ENCODE assay signal across 8 mouse cellular contexts in the genomic region with DNA sequence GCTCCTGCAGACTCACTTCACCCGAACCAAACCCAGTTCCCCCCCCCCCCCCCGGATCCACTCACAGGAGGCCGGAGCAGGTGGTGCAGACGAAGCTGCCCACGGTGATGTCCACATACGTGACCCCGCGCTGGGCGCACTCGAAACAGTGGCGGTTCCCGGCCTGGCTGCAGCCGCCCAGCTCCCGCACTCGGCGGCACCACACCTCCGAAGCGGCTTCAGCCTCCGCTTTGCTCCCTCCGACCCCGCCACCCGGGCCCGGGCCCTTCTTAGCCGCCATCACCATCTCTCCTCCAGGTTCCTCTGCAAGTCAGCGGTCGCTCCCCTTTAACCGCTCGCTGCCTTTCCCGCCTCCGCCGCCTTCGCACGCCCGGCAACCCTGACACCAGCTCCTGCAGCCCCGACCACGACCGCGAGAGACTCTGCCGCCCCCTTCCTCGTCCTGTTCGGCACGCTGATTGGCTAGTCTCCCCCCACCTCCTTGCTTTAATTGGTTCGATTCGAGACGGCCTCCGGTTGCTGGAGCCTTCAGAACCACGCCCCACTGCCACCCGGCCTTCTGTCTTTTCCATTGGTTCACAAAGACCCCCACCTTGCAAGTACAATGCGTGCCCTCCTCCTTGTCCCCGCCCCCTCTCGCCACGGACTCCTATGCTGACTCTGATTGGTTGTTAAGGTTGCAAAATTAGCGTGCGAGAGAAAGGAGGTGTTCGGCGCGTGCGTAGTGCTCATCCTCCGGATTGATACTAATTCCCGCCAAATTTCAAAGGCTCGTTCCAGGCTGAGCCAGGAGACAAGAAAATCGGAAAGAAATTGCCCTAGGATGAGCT. TPM values are rescaled to one million over a fixed set of nuclear protein-coding genes. Genes with fewer than 3 reads are reported as not detected.
DNase-seq lines count a peak whose midpoint lies in the region; ATAC-seq and TF ChIP-seq lines count a peak whose summit lies in the region.

A gene (minus strand): TSS at position 433 of the 830 bp plus-strand sequence.

- no peaks in the 10 kb centered on the region for H3K9me3 ChIP-seq in forebrain, embryonic 10.5 days
- H3K9me3 ChIP-seq in heart, embryonic 15.5 days (replicated peaks) = no peaks in the 10 kb centered on the region
- no peaks in the 10 kb centered on the region for H3K9me3 ChIP-seq in liver, embryonic 14.5 days (ENCODE audit: control insufficient read depth, low read length)
- H3K9me3 ChIP-seq in neural tube, embryonic 11.5 days (ENCODE audit: control insufficient read depth, low read length) = no peaks in the 10 kb centered on the region
- no peaks in the 10 kb centered on the region for H3K9me3 ChIP-seq in stomach, postnatal 0 days (ENCODE audit: control insufficient read depth, low read length)

- peak within 1 kb of the TSS; percentile 88 for H3K4me2 ChIP-seq in heart, embryonic 15.5 days
- H3K4me2 ChIP-seq in liver, embryonic 14.5 days (ENCODE audit: low read depth) = peak within 1 kb of the TSS; percentile 70
- H3K4me2 ChIP-seq in neural tube, embryonic 11.5 days (ENCODE audit: low read depth) = peak within 1 kb of the TSS; percentile 86
- H3K4me2 ChIP-seq in stomach, postnatal 0 days (replicated peaks; ENCODE audit: low read depth) = peak within 1 kb of the TSS; percentile 96

- peak; percentile 60 for TF ChIP-seq EP300 in liver, embryonic 14.5 days (IDR thresholded peaks at IDR 0.05; ENCODE audit: low read depth)
- TF ChIP-seq EP300 in stomach, postnatal 0 days (optimal IDR thresholded peaks at IDR 0.05) = no peak

- DNase-seq in CD8-positive naive resting alpha-beta T cell, adult 2 months (ENCODE audit: low read depth in 2 of 2, low spot score in 2 of 2) = peak; percentile 96 to 97
- peak; percentile 97 for DNase-seq in c-Kit-positive CD71-negative TER-119-negative erythroid progenitor cells, embryonic 14.5 days (ENCODE audit: low read depth)
- peak; percentile 99 for DNase-seq in forebrain, embryonic 10.5 days (ENCODE audit: extremely low spot score, low spot score)
- DNase-seq in kidney, postnatal 25 days = peak; percentile 100
- DNase-seq in liver, embryonic 14.5 days (ENCODE audit: low read depth in 3 of 3, low spot score in 3 of 3) = peak; percentile 100
- peak; percentile 98 for DNase-seq in neural tube, embryonic 11.5 days (ENCODE audit: low spot score)
- peak; percentile 99 for DNase-seq in stomach, postnatal 0 days (ENCODE audit: low spot score)

- H3K27me3 ChIP-seq in forebrain, embryonic 10.5 days (ENCODE audit: poor library complexity, severe bottlenecking) = peaks cover 15% of the 10 kb centered on the region
- no peaks in the 10 kb centered on the region for H3K27me3 ChIP-seq in heart, embryonic 15.5 days
- H3K27me3 ChIP-seq in liver, embryonic 14.5 days (ENCODE audit: control insufficient read depth, insufficient read depth, low read length) = no peaks in the 10 kb centered on the region
- H3K27me3 ChIP-seq in neural tube, embryonic 11.5 days (ENCODE audit: control insufficient read depth, insufficient read depth, low read length) = no peaks in the 10 kb centered on the region
- H3K27me3 ChIP-seq in stomach, postnatal 0 days (ENCODE audit: control insufficient read depth, insufficient read depth, low read length) = no peaks in the 10 kb centered on the region

- H3K4me3 ChIP-seq in forebrain, embryonic 10.5 days = peak within 1 kb of the TSS; percentile 82
- peak within 1 kb of the TSS; percentile 68 for H3K4me3 ChIP-seq in heart, embryonic 15.5 days
- peak within 1 kb of the TSS; percentile 69 to 85 for H3K4me3 ChIP-seq in liver, embryonic 14.5 days (ENCODE audit: insufficient read depth in 1 of 2, low read depth in 2 of 2, low read length in 2 of 2)
- peak within 1 kb of the TSS; percentile 71 for H3K4me3 ChIP-seq in neural tube, embryonic 11.5 days (ENCODE audit: low read depth, low read length)
- peak within 1 kb of the TSS; percentile 61 for H3K4me3 ChIP-seq in stomach, postnatal 0 days (ENCODE audit: low read depth, low read length)

- peaks cover 34% of the 10 kb centered on the region for H3K4me1 ChIP-seq in forebrain, embryonic 10.5 days
- H3K4me1 ChIP-seq in heart, embryonic 15.5 days (replicated peaks) = peaks cover 16% of the 10 kb centered on the region
- H3K4me1 ChIP-seq in liver, embryonic 14.5 days (replicated peaks; ENCODE audit: control insufficient read depth in 2 of 2, insufficient read depth in 2 of 2, low read length in 1 of 2) = peaks cover 39% of the 10 kb centered on the region in 2 experiments
- peaks cover 13% of the 10 kb centered on the region for H3K4me1 ChIP-seq in neural tube, embryonic 11.5 days (ENCODE audit: control insufficient read depth, insufficient read depth, low read length)
- H3K4me1 ChIP-seq in stomach, postnatal 0 days (replicated peaks; ENCODE audit: control insufficient read depth, insufficient read depth) = peaks cover 5% of the 10 kb centered on the region; the same call in 1 of the 2 replicates

- peak within 1 kb of the TSS; percentile 91 for H3K27ac ChIP-seq in forebrain, embryonic 10.5 days
- peak within 1 kb of the TSS; percentile 74 for H3K27ac ChIP-seq in heart, embryonic 15.5 days
- H3K27ac ChIP-seq in liver, embryonic 14.5 days = peak within 1 kb of the TSS; percentile 99
- peak within 1 kb of the TSS; percentile 49; the same call in 1 of the 2 replicates for H3K27ac ChIP-seq in neural tube, embryonic 11.5 days (ENCODE audit: low read depth, low read length)
- peak within 1 kb of the TSS; percentile 61; the same call in 1 of the 2 replicates for H3K27ac ChIP-seq in stomach, postnatal 0 days (replicated peaks)

- TF ChIP-seq CTCF in liver, embryonic 14.5 days (IDR thresholded peaks at IDR 0.05; ENCODE audit: low read depth) = peak; percentile 50; the same call in 1 of the 2 replicates
- peak; percentile 39; the same call in 1 of the 2 replicates for TF ChIP-seq CTCF in stomach, postnatal 0 days (IDR thresholded peaks at IDR 0.05; ENCODE audit: low read depth)

- H3K9ac ChIP-seq in heart, embryonic 15.5 days = peak within 1 kb of the TSS; percentile 69
- H3K9ac ChIP-seq in liver, embryonic 14.5 days (replicated peaks) = peak within 1 kb of the TSS; percentile 76
- H3K9ac ChIP-seq in neural tube, embryonic 11.5 days (ENCODE audit: low read length) = peak within 1 kb of the TSS; percentile 66
- H3K9ac ChIP-seq in stomach, postnatal 0 days (ENCODE audit: low read length) = peak within 1 kb of the TSS; percentile 69

- peak; percentile 98 for ATAC-seq in heart, embryonic 15.5 days (replicated peaks; ENCODE audit: insufficient number of reproducible peaks, insufficient read depth, low FRiP score, low read depth)
- peak; percentile 85 for ATAC-seq in liver, embryonic 14.5 days (ENCODE audit: insufficient read depth)
- ATAC-seq in neural tube, embryonic 11.5 days (ENCODE audit: insufficient read depth, low FRiP score, low TSS enrichment) = peak; percentile 97
- ATAC-seq in stomach, postnatal 0 days (ENCODE audit: low FRiP score, low TSS enrichment) = peak; percentile 99

- under 1% methylated on average over 62 of the region's 62 CpGs for WGBS in forebrain, embryonic 10.5 days
- under 1% methylated on average over 62 of the region's 62 CpGs for WGBS in heart, embryonic 15.5 days
- WGBS in liver, embryonic 14.5 days (ENCODE audit: insufficient replicate concordance) = under 1% methylated on average over 62 of the region's 62 CpGs
- under 1% methylated on average over 58 of the region's 62 CpGs for WGBS in neural tube, embryonic 11.5 days
- under 1% methylated on average over 53 of the region's 62 CpGs for WGBS in stomach, postnatal 0 days

- peaks cover 28% of the 10 kb centered on the region for H3K36me3 ChIP-seq in forebrain, embryonic 10.5 days (replicated peaks)
- no peaks in the 10 kb centered on the region for H3K36me3 ChIP-seq in heart, embryonic 15.5 days
- peaks cover 18% of the 10 kb centered on the region for H3K36me3 ChIP-seq in liver, embryonic 14.5 days (replicated peaks; ENCODE audit: control insufficient read depth, insufficient read depth, low read depth)
- no peaks in the 10 kb centered on the region for H3K36me3 ChIP-seq in neural tube, embryonic 11.5 days (ENCODE audit: control insufficient read depth, insufficient read depth, low read length)
- no peaks in the 10 kb centered on the region for H3K36me3 ChIP-seq in stomach, postnatal 0 days (ENCODE audit: control insufficient read depth, insufficient read depth, low read length)

RNA-seq across cellular contexts. Expression of the gene that starts here (rescaled TPM):
- 27.2 and 28.0 TPM in 2 replicates for polyA plus RNA-seq in forebrain, embryonic 10.5 days (2016; fragmentation: Nextera tagmentation; extraction: Ambion mirVana)
- 19.3 and 21.7 TPM in 2 replicates for polyA plus RNA-seq in heart, embryonic 15.5 days (2015; fragmentation: Nextera tagmentation; extraction: Ambion mirVana)
- polyA plus RNA-seq in liver, embryonic 14.5 days (2012; rRNA removed) = 22.4 and 24.6 TPM in 2 replicates
- 20.5 and 24.7 TPM in 2 replicates for polyA plus RNA-seq in liver, embryonic 14.5 days (2014; fragmentation: Nextera tagmentation; extraction: Ambion mirVana)
- 13.6 and 14.6 TPM in 2 replicates for polyA plus RNA-seq in neural tube, embryonic 11.5 days (2014; fragmentation: Nextera tagmentation; extraction: Ambion mirVana)
- polyA plus RNA-seq in stomach, postnatal 0 days (2015; fragmentation: Nextera tagmentation; extraction: Ambion mirVana) = 10.4 and 12.4 TPM in 2 replicates

Comparison
In these comparisons a context has a peak if more than half of its experiments do, and no peak if none do; other contexts are left out.
1. Peak in every context shown above with its lines: DNase-seq, ATAC-seq, H3K4me3 ChIP-seq and H3K27ac ChIP-seq.
2. H3K27ac ChIP-seq: peak in every context shown above with its lines; median percentile 99 in liver, embryonic 14.5 days; 91 in forebrain, embryonic 10.5 days; 74 in heart, embryonic 15.5 days; 61 in stomach, postnatal 0 days; 49 in neural tube, embryonic 11.5 days.